Comparison of ENCODE assay signal across 21 mouse cellular contexts in the genomic region with DNA sequence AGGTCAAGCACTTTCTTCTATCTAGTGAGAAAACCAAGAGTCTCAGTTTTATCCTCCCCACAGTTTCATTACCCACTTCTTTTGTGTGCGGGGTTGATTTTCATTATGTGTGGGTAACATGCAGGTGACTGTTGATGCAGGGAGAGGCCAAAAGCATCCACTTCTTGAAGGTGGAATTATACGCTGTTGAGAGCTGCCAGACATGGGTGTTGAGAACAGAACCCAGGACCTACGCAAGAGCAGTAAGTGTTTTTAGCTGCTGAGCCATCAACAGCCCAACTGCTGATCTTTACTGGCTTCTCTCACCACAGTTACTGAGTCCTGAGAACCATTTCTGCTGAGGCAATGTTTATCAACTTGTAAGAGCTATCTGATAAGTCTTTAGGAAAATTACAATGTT.
DNase-seq lines count a peak whose midpoint lies in the region; ATAC-seq lines count a peak whose summit lies in the region.
"Had no signal": no experiment of that assay in that cellular context is flagged by ENCODE, and none has a peak within 500 bp of the region (broad histone marks: within the 10 kb centered on the region; RNA-seq: fewer than 3 reads in every experiment).

No protein-coding gene starts in this region.

- peaks cover 9% of the 10 kb centered on the region for H3K4me1 ChIP-seq in midbrain, embryonic 11.5 days (ENCODE audit: control insufficient read depth, insufficient read depth, low read length)
- peaks cover 20% of the 10 kb centered on the region for H3K4me1 ChIP-seq in midbrain, embryonic 13.5 days (replicated peaks)
- H3K4me1 ChIP-seq in midbrain, embryonic 14.5 days (ENCODE audit: control insufficient read depth, insufficient read depth, low read length) = peaks cover 14% of the 10 kb centered on the region
- peaks cover 23% of the 10 kb centered on the region for H3K4me1 ChIP-seq in midbrain, embryonic 10.5 days

- WGBS in midbrain, embryonic 11.5 days = 96% methylated on average over 3 of the region's 3 CpGs
- 93% methylated on average over 3 of the region's 3 CpGs for WGBS in midbrain, embryonic 13.5 days
- 98% methylated on average over 3 of the region's 3 CpGs for WGBS in midbrain, embryonic 14.5 days
- 92% methylated on average over 3 of the region's 3 CpGs for WGBS in midbrain, embryonic 10.5 days

- DNase-seq in heart, adult 11 months = peak; percentile 64
- no peak for DNase-seq in heart, postnatal 10 days
- peak; percentile 57 for DNase-seq in midbrain, embryonic 11.5 days (ENCODE audit: low spot score, missing footprints)
- no peak for DNase-seq in midbrain, embryonic 14.5 days
- no peak for DNase-seq in midbrain, embryonic 10.5 days (ENCODE audit: low spot score)
- DNase-seq: adrenal gland, adult 2 months; adrenal gland, adult 8-10 months; adrenal gland, postnatal 10 days; adrenal gland, postnatal 14 days; adrenal gland, postnatal 25 days; adrenal gland, postnatal 36 days; B cell, adult 2 months; cerebellum, adult 11 months; cerebellum, adult 11-12 months; cerebellum, adult 18-20 months had no signal

- H3K27me3 ChIP-seq in midbrain, embryonic 11.5 days (ENCODE audit: control insufficient read depth, insufficient read depth, low read length) = no peaks in the 10 kb centered on the region
- no peaks in the 10 kb centered on the region for H3K27me3 ChIP-seq in midbrain, embryonic 13.5 days
- H3K27me3 ChIP-seq in midbrain, embryonic 14.5 days (ENCODE audit: control insufficient read depth, insufficient read depth, low read length) = no peaks in the 10 kb centered on the region
- H3K27me3 ChIP-seq in midbrain, embryonic 10.5 days (ENCODE audit: low read depth, poor library complexity, severe bottlenecking) = no peaks in the 10 kb centered on the region
- H3K27me3 ChIP-seq: CH12.LX, Patski had no signal

- no peak overlapping the region for H3K4me2 ChIP-seq in midbrain, embryonic 11.5 days
- H3K4me2 ChIP-seq in midbrain, embryonic 13.5 days (replicated peaks) = no peak overlapping the region
- H3K4me2 ChIP-seq in midbrain, embryonic 14.5 days (ENCODE audit: low read length) = no peak overlapping the region

- H3K27ac ChIP-seq in midbrain, embryonic 11.5 days (ENCODE audit: low read depth, low read length) = no peak overlapping the region
- H3K27ac ChIP-seq in midbrain, embryonic 13.5 days = no peak overlapping the region
- 0 out of 2 replicates have a peak overlapping the region, but pooled peaks have one; percentile 73 for H3K27ac ChIP-seq in midbrain, embryonic 14.5 days (replicated peaks; ENCODE audit: low read depth, low read length)
- no peak overlapping the region for H3K27ac ChIP-seq in midbrain, embryonic 10.5 days (replicated peaks)

- no peak overlapping the region for H3K4me3 ChIP-seq in midbrain, embryonic 11.5 days (ENCODE audit: low read depth, low read length)
- no peak overlapping the region for H3K4me3 ChIP-seq in midbrain, embryonic 13.5 days (replicated peaks)
- no peak overlapping the region for H3K4me3 ChIP-seq in midbrain, embryonic 14.5 days (replicated peaks; ENCODE audit: low read depth, low read length)
- no peak overlapping the region for H3K4me3 ChIP-seq in midbrain, embryonic 10.5 days

- ATAC-seq in midbrain, embryonic 11.5 days (ENCODE audit: low FRiP score) = no peak
- ATAC-seq in midbrain, embryonic 13.5 days = no peak
- ATAC-seq in midbrain, embryonic 14.5 days (ENCODE audit: low FRiP score, low TSS enrichment) = no peak
- ATAC-seq: activated CD4-positive, CD25-positive, alpha-beta regulatory T cell, adult 4 months; CD4-positive, CD25-positive, alpha-beta regulatory T cell, adult 4 months; Patski had no signal

- H3K9me3 ChIP-seq in midbrain, embryonic 11.5 days (ENCODE audit: control insufficient read depth, low read length) = no peaks in the 10 kb centered on the region
- H3K9me3 ChIP-seq in midbrain, embryonic 13.5 days = no peaks in the 10 kb centered on the region
- H3K9me3 ChIP-seq in midbrain, embryonic 14.5 days (ENCODE audit: control insufficient read depth, low read length) = no peaks in the 10 kb centered on the region
- no peaks in the 10 kb centered on the region for H3K9me3 ChIP-seq in midbrain, embryonic 10.5 days (replicated peaks)
- H3K9me3 ChIP-seq: G1E had no signal

- intact Hi-C loops in heart, postnatal 10 days (cut with DNase I) = no loop called here

- H3K9ac ChIP-seq in midbrain, embryonic 11.5 days (ENCODE audit: low read length) = no peak overlapping the region
- H3K9ac ChIP-seq in midbrain, embryonic 13.5 days (replicated peaks) = no peak overlapping the region
- no peak overlapping the region for H3K9ac ChIP-seq in midbrain, embryonic 14.5 days (replicated peaks; ENCODE audit: low read length)

- no peaks in the 10 kb centered on the region for H3K36me3 ChIP-seq in midbrain, embryonic 11.5 days (ENCODE audit: control insufficient read depth, insufficient read depth, low read length)
- H3K36me3 ChIP-seq in midbrain, embryonic 13.5 days = no peaks in the 10 kb centered on the region
- H3K36me3 ChIP-seq in midbrain, embryonic 14.5 days (ENCODE audit: control insufficient read depth, insufficient read depth, low read length) = no peaks in the 10 kb centered on the region
- no peaks in the 10 kb centered on the region for H3K36me3 ChIP-seq in midbrain, embryonic 10.5 days
- H3K36me3 ChIP-seq: G1E had no signal

Comparison
In these comparisons a context has a peak if more than half of its experiments do, and no peak if none do; other contexts are left out.
1. DNase-seq: peak in heart, adult 11 months (single experiment) and midbrain, embryonic 11.5 days (single experiment); none in heart, postnatal 10 days (0 of 2), midbrain, embryonic 14.5 days (single experiment) and midbrain, embryonic 10.5 days (single experiment).